Mouse (Mus musculus) left cerebral cortex, adult 6 months (tissue): Measurements from ENCODE around the gene Pik3c2b. TPM values are rescaled to one million over a fixed set of nuclear protein-coding genes. Genes with fewer than 3 reads are reported as not detected.

Experiments
- long read RNA-seq, 2 experiments: library from polyadenylated mRNA; unstranded; transcript quantifications; one replicate each; pipeline ENCODE4 v2.0.0; 2019 to 2020
- polyA plus RNA-seq: library from polyadenylated mRNA; unstranded; fragments of <200 nt; fragmentation: Nextera tagmentation; gene quantifications from 2 replicates; pipeline ENCODE4 v1.2.3, GENCODE M21; 2021

The Pik3c2b gene
- polyA plus RNA-seq, result 2.9 and 3.1 TPM in 2 replicates
- long read RNA-seq, experiment 1, partial matches to known transcripts, result 2 of 8 reads
- long read RNA-seq, experiment 1, other reads (novel, unspliced or antisense), result 3 of 8 reads
- long read RNA-seq, experiment 2, partial matches to known transcripts, result 1 of 11 reads
- long read RNA-seq, experiment 2, other reads (novel, unspliced or antisense), result 10 of 11 reads

GRCm38 (mm10) chr1:133045011-133045860, at the start of gene Pik3c2b:
Pik3c2b (plus strand) TSS chr1:133045667.

GRCm38 (mm10) chr1:133030461-133030860, 15.0 kb upstream of the Pik3c2b start, which contains the start of gene Mdm4:
Mdm4 (minus strand) TSS chr1:133030561.

GRCm38 (mm10) chr1:133130638-133131560, 85.4 kb downstream of the Pik3c2b start, which contains the start of gene Ppp1r15b:
Ppp1r15b (plus strand) TSS chr1:133131143.

Other genes starting within 250 kb of the Pik3c2b start
- gene Lrrn2, start 165.4 kb upstream of the Pik3c2b start, polyA plus RNA-seq, result 49.0 and 63.4 TPM in 2 replicates
- gene Mdm4, start 15.1 kb upstream of the Pik3c2b start, polyA plus RNA-seq, result 17.3 and 19.5 TPM in 2 replicates
- gene Ppp1r15b, start 85.5 kb downstream of the Pik3c2b start, polyA plus RNA-seq, result 8.0 and 10.0 TPM in 2 replicates
- 5.8 and 13.1 TPM in 2 replicates for gene Plekha6, start 118.5 kb downstream of the Pik3c2b start, polyA plus RNA-seq